Mouse (Mus musculus) intestine, embryonic 14.5 days (tissue): ENCODE results near the gene Ssh2. TPM values are rescaled to one million over a fixed set of nuclear protein-coding genes. Genes with fewer than 3 reads are reported as not detected.
"Not testable (repeated sequence)": the region's sequence is repeated elsewhere in the genome, so short reads cannot be mapped to it uniquely, and the experiment has no call there.

Experiments used
- ATAC-seq: fragments of 200-750 bp; cut with Nextera tagmentation; replicated peaks from 2 replicates; pipeline ENCODE4 v1.8.0; 2017; ENCODE audit warnings: low read depth, moderate number of reproducible peaks, moderate TSS enrichment, moderate library complexity; ENCODE audit not compliant: low FRiP score, low TSS enrichment
- DNase-seq: peaks from one replicate; pipeline ENCODE4 v3.0.0-alpha.2; 2018; ENCODE audit warnings: low spot score
- H3K27ac ChIP-seq: fragments of 300-500 bp; sonication (generic); 2 replicates; pipeline ENCODE4 v1.5.1; 2014; ENCODE audit warnings: low read depth, mild to moderate bottlenecking, control low read depth
- H3K27me3 ChIP-seq: fragments of 300-500 bp; sonication (generic); replicated peaks from 2 replicates; pipeline ENCODE4 v1.6.1; 2014; ENCODE audit warnings: low read length, control low read depth; ENCODE audit not compliant: control insufficient read depth, insufficient read depth
- H3K36me3 ChIP-seq: fragments of 300-500 bp; sonication (generic); 2 replicates; pipeline ENCODE4 v1.6.1; 2014; ENCODE audit warnings: low read length, control low read depth; ENCODE audit not compliant: control insufficient read depth, insufficient read depth
- H3K4me1 ChIP-seq: fragments of 300-500 bp; sonication (generic); replicated peaks from 2 replicates; pipeline ENCODE4 v1.6.1; 2014; ENCODE audit warnings: low read length, control low read depth, mixed read lengths; ENCODE audit not compliant: control insufficient read depth, insufficient read depth
- H3K4me2 ChIP-seq: fragments of 300-500 bp; sonication (generic); 2 replicates; pipeline ENCODE4 v1.6.1; 2014; ENCODE audit warnings: low read length
- H3K4me3 ChIP-seq: fragments of 300-500 bp; sonication (generic); 2 replicates; pipeline ENCODE4 v1.5.1; 2014; ENCODE audit warnings: low read depth, low read length, control low read depth, mixed read lengths
- H3K9ac ChIP-seq: fragments of 300-500 bp; sonication (generic); 2 replicates; pipeline ENCODE4 v1.6.1; 2014; ENCODE audit warnings: mild to moderate bottlenecking, low read length
- H3K9me3 ChIP-seq: fragments of 300-500 bp; sonication (generic); 2 replicates; pipeline ENCODE4 v1.6.1; 2016; ENCODE audit warnings: low read length, control low read depth; ENCODE audit not compliant: control insufficient read depth
- WGBS: fragments of 180-500 bp; shearing (Covaris S2); extraction: QIAGEN DNeasy Blood & Tissue Kit; methylation state at CpG from one replicate; pipeline ENCODE4 v1.1.7; 2014; 5-methylcytosine and 5-hydroxymethylcytosine counted together
- polyA plus RNA-seq: library from polyadenylated mRNA; unstranded; fragments of >200 nt; fragmentation: Nextera tagmentation; extraction: Ambion mirVana; gene quantifications from 2 replicates; pipeline ENCODE4 v1.2.1, GENCODE M21; 2014

Gene Ssh2
- polyA plus RNA-seq, 1 experiment from 2014 or later, result 9.4 TPM

GRCm38 (mm10) chr11:77384151-77384550 is 168.1 kb downstream of the Ssh2 start:
- Histone ChIP-seq H3K4me2 (no peak overlapping the region), H3K36me3 (no peaks in the 10 kb centered on the region), H3K27ac (no peak overlapping the region), H3K9ac (no peak overlapping the region), H3K4me3 (no peak overlapping the region), H3K9me3 (no peaks in the 10 kb centered on the region), H3K27me3 (no peaks in the 10 kb centered on the region), H3K4me1 (no peaks in the 10 kb centered on the region)
- 57% methylated on average over 3 of the region's 3 CpGs for WGBS
- DNase-seq (no peak), ATAC-seq (no peak)

GRCm38 (mm10) chr11:77385706-77386690 is 169.9 kb downstream of the Ssh2 start:
- H3K27me3 ChIP-seq, result no peaks in the 10 kb centered on the region
- ATAC-seq (no peak), DNase-seq (no peak)
- no peaks in the 10 kb centered on the region for H3K9me3 ChIP-seq
- H3K4me3 ChIP-seq, result no peak overlapping the region
- no peak overlapping the region for H3K4me2 ChIP-seq
- 60% methylated on average over 3 of the region's 3 CpGs for WGBS
- H3K9ac ChIP-seq, result no peak overlapping the region
- H3K27ac ChIP-seq, result no peak overlapping the region
- H3K4me1 ChIP-seq, result no peaks in the 10 kb centered on the region
- no peaks in the 10 kb centered on the region for H3K36me3 ChIP-seq

DNA sequence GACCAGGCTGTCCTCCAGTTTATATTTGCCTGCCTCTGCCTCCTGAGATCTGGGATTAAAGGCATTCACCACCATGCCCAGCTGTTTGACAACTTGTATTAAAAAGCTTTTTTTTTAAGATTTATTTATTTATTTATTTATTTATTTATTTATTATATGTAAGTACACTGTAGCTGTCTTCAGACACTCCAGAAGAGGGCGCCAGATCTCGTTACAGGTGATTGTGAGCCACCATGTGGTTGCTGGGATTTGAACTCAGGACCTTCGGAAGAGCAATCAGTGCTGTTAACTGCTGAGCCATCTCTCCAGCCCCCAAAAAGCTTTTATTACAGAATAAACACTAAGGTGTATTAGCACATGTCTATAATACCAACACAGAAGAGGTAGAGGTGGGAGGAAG is 172.1 kb downstream of the Ssh2 start:
- 79% methylated on average over 3 of the region's 3 CpGs for WGBS
- H3K27me3 ChIP-seq, H3K4me2 ChIP-seq, DNase-seq, H3K4me1 ChIP-seq, H3K4me3 ChIP-seq, H3K9ac ChIP-seq, H3K9me3 ChIP-seq, H3K36me3 ChIP-seq, H3K27ac ChIP-seq, ATAC-seq: not testable (repeated sequence)

DNA sequence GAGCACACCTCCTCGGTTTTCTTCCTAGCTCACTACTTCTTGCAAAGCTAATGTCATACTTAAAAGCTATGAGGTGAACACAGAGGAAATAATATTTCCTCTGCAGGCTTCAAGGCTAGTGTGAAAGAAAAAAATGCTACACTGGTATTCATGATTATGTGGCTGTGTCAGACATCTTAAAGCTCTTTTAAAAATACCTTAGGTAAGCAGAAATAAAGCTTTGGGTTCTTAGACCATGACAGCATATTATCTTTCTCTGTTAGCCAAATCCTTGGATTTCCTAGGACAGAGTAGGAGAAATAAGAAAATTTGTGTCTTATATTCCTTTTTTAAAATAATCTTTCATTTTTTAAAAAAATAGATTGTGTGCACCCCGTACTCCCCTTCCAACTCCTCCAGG is 179.5 kb downstream of the Ssh2 start:
- 82% methylated on average over 2 of the region's 2 CpGs for WGBS

GRCm38 (mm10) chr11:77402508-77402907 is 186.4 kb downstream of the Ssh2 start:
- Histone ChIP-seq H3K27me3 (no peaks in the 10 kb centered on the region), H3K4me2 (no peak overlapping the region), H3K4me3 (no peak overlapping the region), H3K9ac (no peak overlapping the region), H3K27ac (no peak overlapping the region), H3K36me3 (0 out of 2 replicates have a peak, but pooled peaks cover 4% of the 10 kb centered on the region), H3K4me1 (no peaks in the 10 kb centered on the region), H3K9me3 (no peaks in the 10 kb centered on the region)
- WGBS, result 79% methylated on average over 2 of the region's 2 CpGs
- ATAC-seq (no peak), DNase-seq (no peak)

More for the DNA sequence above, 179.5 kb downstream of the Ssh2 start:
- H3K4me1 ChIP-seq, result no peaks in the 10 kb centered on the region
- no peaks in the 10 kb centered on the region for H3K27me3 ChIP-seq
- DNase-seq, result no peak
- no peaks in the 10 kb centered on the region for H3K9me3 ChIP-seq
- ATAC-seq, result no peak
- H3K27ac ChIP-seq, result no peak overlapping the region
- no peak overlapping the region for H3K4me2 ChIP-seq
- peaks cover 12% of the 10 kb centered on the region; the same call in 1 of the 2 replicates for H3K36me3 ChIP-seq
- H3K9ac ChIP-seq, result no peak overlapping the region
- H3K4me3 ChIP-seq, result no peak overlapping the region

- Histone ChIP-seq H3K4me2 (no peak overlapping the region), H3K27me3 (no peaks in the 10 kb centered on the region), H3K36me3 (0 out of 2 replicates have a peak, but pooled peaks cover 5% of the 10 kb centered on the region), H3K4me3 (no peak overlapping the region), H3K27ac (no peak overlapping the region), H3K9me3 (no peaks in the 10 kb centered on the region), H3K9ac (no peak overlapping the region), H3K4me1 (no peaks in the 10 kb centered on the region)
- 78% methylated on average over 2 of the region's 2 CpGs for WGBS
- DNase-seq, result no peak
- ATAC-seq, result no peak
Observed at GRCm38 (mm10) chr11:77406329-77406728, 190.2 kb downstream of the Ssh2 start.

DNA sequence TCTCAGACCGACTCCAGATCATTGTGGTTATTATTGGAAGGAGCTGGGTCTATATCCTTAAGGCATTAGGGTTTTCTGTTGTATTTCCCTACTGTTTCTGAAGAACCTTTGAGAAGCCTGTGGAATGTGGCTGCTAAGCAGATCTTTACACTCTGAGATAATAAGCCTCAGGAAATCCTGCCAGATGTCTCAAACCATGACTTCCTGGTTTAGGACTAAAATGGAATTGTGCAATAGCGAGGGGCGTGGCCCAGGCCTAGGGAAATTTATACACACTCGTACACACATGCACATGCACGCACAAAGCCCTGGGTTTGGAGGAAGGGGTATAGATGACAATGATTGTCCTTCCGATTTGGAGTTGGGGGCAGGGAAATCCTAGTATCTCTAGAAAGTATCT is 193.8 kb downstream of the Ssh2 start:
- Histone ChIP-seq H3K9me3 (no peaks in the 10 kb centered on the region), H3K36me3 (0 out of 2 replicates have a peak, but pooled peaks cover 5% of the 10 kb centered on the region), H3K4me2 (no peak overlapping the region), H3K4me3 (no peak overlapping the region), H3K27ac (no peak overlapping the region), H3K27me3 (no peaks in the 10 kb centered on the region), H3K4me1 (no peaks in the 10 kb centered on the region), H3K9ac (no peak overlapping the region)
- WGBS, result 83% methylated on average over 6 of the region's 6 CpGs
- no peak for DNase-seq
- no peak for ATAC-seq

DNA sequence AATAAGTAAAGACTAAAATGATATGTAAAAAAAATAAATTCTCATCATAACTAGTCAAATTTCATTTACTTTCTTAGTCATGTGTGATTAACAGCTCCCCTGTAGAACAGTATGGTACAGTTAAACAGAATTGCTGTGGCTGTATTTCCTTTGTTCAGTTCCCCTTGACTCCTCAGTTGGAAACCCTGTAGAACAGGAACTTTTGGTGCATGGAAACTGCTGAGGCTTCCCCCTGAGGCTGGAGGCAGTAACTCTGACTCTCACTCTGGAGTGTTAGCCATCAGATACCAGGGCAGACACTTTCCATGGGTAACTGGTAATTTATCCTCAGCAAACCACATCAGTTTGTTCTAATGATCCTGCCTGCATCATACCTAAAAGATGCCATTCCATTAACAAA is 195.2 kb downstream of the Ssh2 start:
- H3K36me3 ChIP-seq, result 0 out of 2 replicates have a peak, but pooled peaks cover 5% of the 10 kb centered on the region
- no peak overlapping the region for H3K4me3 ChIP-seq
- H3K27ac ChIP-seq, result no peak overlapping the region
- H3K4me1 ChIP-seq, result no peaks in the 10 kb centered on the region
- no peak for ATAC-seq
- H3K27me3 ChIP-seq, result no peaks in the 10 kb centered on the region
- H3K9me3 ChIP-seq, result no peaks in the 10 kb centered on the region
- DNase-seq, result no peak
- H3K4me2 ChIP-seq, result no peak overlapping the region
- H3K9ac ChIP-seq, result no peak overlapping the region
